Mouse (Mus musculus): ENCODE results near the gene Mdga1. TPM values are rescaled to one million over a fixed set of nuclear protein-coding genes. Genes with fewer than 3 reads are reported as not detected.
A peak's percentile ranks its signal among the peaks of the same experiment; 100 is the strongest.

Mdga1 gene
- polyA plus RNA-seq, 1 experiment from 2014 or later = 1.6 TPM

DNA sequence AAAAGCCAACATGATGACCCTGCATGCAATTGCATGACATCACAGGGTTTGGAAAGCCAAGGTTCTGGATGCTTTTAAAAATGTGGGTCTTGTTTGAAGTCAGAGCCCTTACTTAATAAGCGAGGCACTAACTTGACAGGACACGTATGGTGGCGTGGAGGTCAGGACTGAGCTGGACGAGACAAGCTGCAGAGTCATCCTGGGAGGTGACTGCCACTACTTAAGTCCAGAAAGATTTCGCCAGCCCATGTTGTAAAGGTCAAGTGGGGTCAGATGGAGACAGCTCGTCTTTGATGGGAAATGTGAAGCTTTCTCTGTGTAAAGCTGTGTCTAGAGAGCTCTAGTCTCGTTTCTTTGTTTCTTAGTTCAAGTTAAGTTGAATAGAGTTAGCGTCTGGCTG is 122.6 kb downstream of the Mdga1 start:
- no peak overlapping the region for H3K4me3 ChIP-seq (ENCODE audit: low read length)
- H3K27ac ChIP-seq (ENCODE audit: low read length) = no peak overlapping the region
- no peak overlapping the region for H3K4me2 ChIP-seq (ENCODE audit: low read depth, low read length)
- no peaks in the 10 kb centered on the region for H3K4me1 ChIP-seq (ENCODE audit: control insufficient read depth, insufficient read depth, low read length)
- WGBS = 57% methylated on average over 8 of the region's 8 CpGs
- H3K36me3 ChIP-seq (ENCODE audit: control insufficient read depth, insufficient read depth, low read length) = no peaks in the 10 kb centered on the region
- no peak for ATAC-seq
- no peak overlapping the region for H3K9ac ChIP-seq (ENCODE audit: low read depth, low read length)
- peaks cover 2% of the 10 kb centered on the region; the same call in 1 of the 2 replicates for H3K27me3 ChIP-seq (replicated peaks; ENCODE audit: control insufficient read depth, insufficient read depth, low read length)
- H3K9me3 ChIP-seq (ENCODE audit: control insufficient read depth, low read length) = no peaks in the 10 kb centered on the region

DNA sequence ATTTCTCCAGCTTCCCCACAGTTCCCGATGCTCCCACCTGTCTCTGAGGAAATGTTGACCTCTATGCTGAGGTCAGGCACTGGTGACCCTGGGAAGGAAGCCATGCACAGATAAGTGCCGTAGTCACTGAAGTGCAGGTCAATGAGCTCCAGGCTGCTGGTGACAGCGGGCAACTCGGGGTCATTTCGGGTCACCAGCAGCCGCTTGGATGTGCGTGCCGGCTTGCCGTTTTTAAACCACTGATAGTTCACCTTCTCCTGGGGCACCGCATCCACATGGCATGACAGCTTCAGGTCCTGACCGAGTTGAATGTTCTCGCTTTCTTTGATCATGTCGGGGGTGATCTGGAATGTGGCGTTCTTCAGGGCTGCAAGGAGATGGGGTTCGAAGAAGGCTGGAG is 123.6 kb downstream of the Mdga1 start:
- ATAC-seq = no peak

DNA sequence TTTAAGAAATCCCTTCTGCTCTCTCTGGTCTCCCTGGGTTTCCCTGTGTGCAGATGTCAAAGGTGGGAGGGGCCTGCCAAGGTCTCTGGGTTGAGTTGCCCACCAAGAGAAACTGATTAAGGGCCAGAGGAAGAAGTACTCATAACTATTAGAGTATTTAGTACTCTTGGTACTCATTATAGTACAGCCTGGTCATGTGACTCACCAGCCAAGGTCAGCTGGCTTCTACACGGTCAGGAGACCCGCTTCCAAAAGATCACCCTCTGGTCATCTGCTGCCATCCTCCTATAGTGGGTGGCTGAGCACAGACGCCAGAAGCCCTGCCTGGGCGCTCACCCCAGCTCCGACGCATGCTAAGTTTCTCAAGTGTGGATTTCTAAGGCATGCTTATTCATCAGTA is 124.9 kb downstream of the Mdga1 start:
- 86% methylated on average over 6 of the region's 6 CpGs for WGBS
- ATAC-seq = no peak
- no peak overlapping the region for H3K9ac ChIP-seq (ENCODE audit: low read depth, low read length)
- H3K9me3 ChIP-seq (ENCODE audit: control insufficient read depth, low read length) = no peaks in the 10 kb centered on the region
- no peak overlapping the region for H3K4me3 ChIP-seq (ENCODE audit: low read length)
- H3K36me3 ChIP-seq (ENCODE audit: control insufficient read depth, insufficient read depth, low read length) = no peaks in the 10 kb centered on the region
- H3K4me2 ChIP-seq (ENCODE audit: low read depth, low read length) = no peak overlapping the region
- H3K27me3 ChIP-seq (replicated peaks; ENCODE audit: control insufficient read depth, insufficient read depth, low read length) = no peaks in the 10 kb centered on the region; the same call in 1 of the 2 replicates
- H3K27ac ChIP-seq (ENCODE audit: low read length) = no peak overlapping the region
- no peaks in the 10 kb centered on the region for H3K4me1 ChIP-seq (ENCODE audit: control insufficient read depth, insufficient read depth, low read length)

More for the DNA sequence above, 123.6 kb downstream of the Mdga1 start:
- 65% methylated on average over 15 of the region's 15 CpGs for WGBS
- H3K27me3 ChIP-seq (replicated peaks; ENCODE audit: control insufficient read depth, insufficient read depth, low read length) = no peaks in the 10 kb centered on the region; the same call in 1 of the 2 replicates
- H3K27ac ChIP-seq (ENCODE audit: low read length) = no peak overlapping the region
- no peak overlapping the region for H3K4me3 ChIP-seq (ENCODE audit: low read length)
- H3K9ac ChIP-seq (ENCODE audit: low read depth, low read length) = no peak overlapping the region
- H3K4me1 ChIP-seq (ENCODE audit: control insufficient read depth, insufficient read depth, low read length) = no peaks in the 10 kb centered on the region
- H3K4me2 ChIP-seq (ENCODE audit: low read depth, low read length) = no peak overlapping the region
- no peaks in the 10 kb centered on the region for H3K36me3 ChIP-seq (ENCODE audit: control insufficient read depth, insufficient read depth, low read length)
- H3K9me3 ChIP-seq (ENCODE audit: control insufficient read depth, low read length) = no peaks in the 10 kb centered on the region

DNA sequence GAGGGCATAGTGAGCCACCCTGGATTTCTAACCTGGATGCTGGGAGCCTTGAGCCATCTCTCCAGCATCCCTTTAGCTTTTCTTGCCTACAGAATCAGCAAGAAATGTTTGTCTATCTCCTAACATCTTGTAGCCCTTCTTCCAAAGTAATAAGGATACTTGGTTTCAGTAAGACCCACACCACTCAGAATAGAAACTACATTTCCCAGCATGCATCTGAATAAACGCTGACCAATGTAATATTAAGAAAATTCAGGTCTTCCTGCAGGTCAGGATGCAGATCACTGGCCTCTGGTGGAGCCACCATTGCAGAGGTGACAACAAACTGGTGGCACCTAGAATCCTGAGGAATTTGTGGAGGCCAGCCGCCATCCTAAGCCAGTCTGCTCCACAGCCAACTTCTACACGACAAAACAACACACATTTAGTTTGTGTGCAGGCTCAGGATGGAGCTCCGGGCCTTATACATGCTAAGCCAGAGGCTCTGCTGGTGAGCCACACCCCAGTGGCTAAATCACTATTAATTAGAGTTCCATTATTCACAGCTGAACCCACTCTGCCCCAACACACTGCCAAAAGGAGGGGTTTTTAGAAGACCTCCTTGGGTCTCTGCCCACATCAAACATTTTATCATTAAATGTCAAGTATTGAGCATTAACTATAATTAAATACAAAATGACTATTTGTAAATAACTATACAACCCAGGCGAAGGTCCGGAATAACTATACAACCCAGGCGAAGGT is 126.3 kb downstream of the Mdga1 start:
- Histone ChIP-seq H3K4me3 (ENCODE audit: low read length) (no peak overlapping the region), H3K9ac (ENCODE audit: low read depth, low read length) (no peak overlapping the region), H3K27ac (ENCODE audit: low read length) (no peak overlapping the region), H3K27me3 (replicated peaks; ENCODE audit: control insufficient read depth, insufficient read depth, low read length) (no peaks in the 10 kb centered on the region; the same call in 1 of the 2 replicates), H3K4me1 (ENCODE audit: control insufficient read depth, insufficient read depth, low read length) (no peaks in the 10 kb centered on the region), H3K4me2 (ENCODE audit: low read depth, low read length) (no peak overlapping the region), H3K36me3 (ENCODE audit: control insufficient read depth, insufficient read depth, low read length) (no peaks in the 10 kb centered on the region), H3K9me3 (ENCODE audit: control insufficient read depth, low read length) (no peaks in the 10 kb centered on the region)
- ATAC-seq = no peak
- 86% methylated on average over 7 of the region's 7 CpGs for WGBS

DNA sequence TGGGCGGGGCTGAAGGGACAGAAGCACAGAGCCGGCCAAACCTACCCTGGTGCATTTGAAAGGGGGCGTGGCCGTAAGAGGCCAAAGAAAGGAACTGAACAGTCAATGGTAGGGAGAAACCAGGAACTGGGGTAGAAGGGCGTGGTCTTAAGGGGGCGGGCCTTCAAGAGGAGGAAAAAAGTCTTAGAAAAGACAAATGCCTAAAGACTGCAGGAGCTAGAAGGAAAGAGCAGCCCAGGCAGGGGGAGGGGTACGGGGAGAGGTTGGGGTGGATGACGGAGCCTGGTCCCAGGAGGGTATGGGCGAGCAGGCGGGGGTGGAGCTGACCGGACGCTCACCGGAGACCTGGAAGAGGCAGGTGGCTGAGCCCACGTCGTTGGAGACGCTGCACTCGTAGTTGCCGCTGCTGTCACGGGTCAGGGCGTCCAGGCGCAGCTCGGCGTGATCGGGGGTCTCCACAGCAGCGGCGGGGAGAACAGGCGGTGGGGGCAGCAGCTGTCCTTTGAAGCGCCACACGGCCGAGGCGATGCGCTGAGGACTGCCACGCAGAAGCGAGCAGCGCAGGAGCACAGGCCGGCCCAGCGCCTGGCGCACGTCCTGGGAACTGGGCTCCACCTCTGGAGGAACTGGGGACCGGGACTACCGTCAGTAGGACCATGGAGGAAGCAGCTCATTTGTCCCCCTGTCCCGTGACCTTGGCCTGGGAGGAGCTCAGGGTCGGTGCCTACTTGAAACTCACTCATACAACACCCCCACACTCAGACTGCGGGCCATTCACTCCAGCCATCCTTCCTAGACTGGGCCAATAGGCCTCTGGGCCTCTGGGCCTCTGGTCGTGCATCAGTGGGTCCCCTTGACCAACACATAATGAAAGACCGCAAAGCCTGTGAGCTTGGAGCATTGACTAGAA is 127.9 kb downstream of the Mdga1 start:
- H3K9ac ChIP-seq (ENCODE audit: low read depth, low read length) = peak overlapping the region; percentile 66
- H3K36me3 ChIP-seq (ENCODE audit: control insufficient read depth, insufficient read depth, low read length) = no peaks in the 10 kb centered on the region
- peak overlapping the region; percentile 58 for H3K4me3 ChIP-seq (ENCODE audit: low read length)
- H3K4me1 ChIP-seq (ENCODE audit: control insufficient read depth, insufficient read depth, low read length) = 0 out of 2 replicates have a peak, but pooled peaks cover 2% of the 10 kb centered on the region
- H3K9me3 ChIP-seq (ENCODE audit: control insufficient read depth, low read length) = no peaks in the 10 kb centered on the region
- no peaks in the 10 kb centered on the region; the same call in 1 of the 2 replicates for H3K27me3 ChIP-seq (replicated peaks; ENCODE audit: control insufficient read depth, insufficient read depth, low read length)
- H3K4me2 ChIP-seq (ENCODE audit: low read depth, low read length) = peak overlapping the region; percentile 82
- peak; percentile 81 for ATAC-seq
- no peak overlapping the region for H3K27ac ChIP-seq (ENCODE audit: low read length)
- 6% methylated on average over 46 of the region's 46 CpGs for WGBS

DNA sequence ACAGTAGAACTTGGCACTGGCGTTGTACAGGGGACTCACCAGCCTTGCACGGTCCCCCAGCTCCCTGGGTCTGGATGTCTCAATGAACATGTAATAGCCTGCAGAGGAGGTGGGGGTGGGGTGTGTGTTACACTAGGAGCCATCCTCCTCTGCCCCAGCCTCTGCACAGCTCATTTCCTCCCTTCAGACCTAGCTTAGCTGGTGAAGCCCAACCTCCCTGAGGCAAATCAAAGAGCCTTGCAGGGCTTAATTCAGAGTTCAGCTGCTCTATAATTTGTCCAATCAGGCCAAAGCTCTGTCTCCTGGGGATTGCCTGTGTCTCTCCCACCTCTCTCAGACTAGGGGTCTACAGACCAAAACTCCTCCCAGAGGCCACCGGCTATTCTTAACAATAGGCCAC is 131.9 kb downstream of the Mdga1 start:
- ATAC-seq = no peak
- H3K4me3 ChIP-seq (ENCODE audit: low read length) = no peak overlapping the region
- 34% methylated on average over 3 of the region's 3 CpGs for WGBS

DNA sequence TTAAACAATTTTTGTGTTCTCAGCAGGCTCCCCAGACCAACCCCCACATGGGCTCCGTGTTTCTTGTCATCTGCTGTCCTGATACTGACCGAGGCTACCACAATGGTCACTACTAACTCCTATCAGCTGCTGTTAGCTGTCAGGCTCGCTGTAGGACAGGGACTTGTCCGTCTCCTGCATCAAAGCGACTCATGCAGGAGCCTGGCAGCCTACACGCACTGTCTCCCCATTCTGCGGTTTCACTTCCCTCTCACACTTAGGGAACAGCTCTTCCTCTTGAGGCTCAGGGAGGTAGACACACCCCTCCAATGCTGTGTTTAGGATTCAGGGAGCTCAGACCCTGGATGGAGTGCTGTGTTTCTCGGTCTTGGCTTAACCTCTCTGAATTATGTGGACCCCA is 132.4 kb downstream of the Mdga1 start:
- Histone ChIP-seq H3K27me3 (replicated peaks; ENCODE audit: control insufficient read depth, insufficient read depth, low read length) (no peaks in the 10 kb centered on the region), H3K9me3 (ENCODE audit: control insufficient read depth, low read length) (no peaks in the 10 kb centered on the region), H3K9ac (ENCODE audit: low read depth, low read length) (no peak overlapping the region), H3K36me3 (ENCODE audit: control insufficient read depth, insufficient read depth, low read length) (no peaks in the 10 kb centered on the region), H3K4me3 (ENCODE audit: low read length) (no peak overlapping the region), H3K4me1 (ENCODE audit: control insufficient read depth, insufficient read depth, low read length) (0 out of 2 replicates have a peak, but pooled peaks cover 2% of the 10 kb centered on the region), H3K4me2 (ENCODE audit: low read depth, low read length) (no peak overlapping the region), H3K27ac (ENCODE audit: low read length) (no peak overlapping the region)
- ATAC-seq = no peak
- 68% methylated on average over 8 of the region's 8 CpGs for WGBS

More for the DNA sequence above, 131.9 kb downstream of the Mdga1 start:
- Histone ChIP-seq H3K27me3 (replicated peaks; ENCODE audit: control insufficient read depth, insufficient read depth, low read length) (no peaks in the 10 kb centered on the region; the same call in 1 of the 2 replicates), H3K36me3 (ENCODE audit: control insufficient read depth, insufficient read depth, low read length) (no peaks in the 10 kb centered on the region), H3K27ac (ENCODE audit: low read length) (no peak overlapping the region), H3K9ac (ENCODE audit: low read depth, low read length) (no peak overlapping the region; the same call in 1 of the 2 replicates), H3K9me3 (ENCODE audit: control insufficient read depth, low read length) (no peaks in the 10 kb centered on the region), H3K4me1 (ENCODE audit: control insufficient read depth, insufficient read depth, low read length) (0 out of 2 replicates have a peak, but pooled peaks cover 2% of the 10 kb centered on the region), H3K4me2 (ENCODE audit: low read depth, low read length) (no peak overlapping the region)

DNA sequence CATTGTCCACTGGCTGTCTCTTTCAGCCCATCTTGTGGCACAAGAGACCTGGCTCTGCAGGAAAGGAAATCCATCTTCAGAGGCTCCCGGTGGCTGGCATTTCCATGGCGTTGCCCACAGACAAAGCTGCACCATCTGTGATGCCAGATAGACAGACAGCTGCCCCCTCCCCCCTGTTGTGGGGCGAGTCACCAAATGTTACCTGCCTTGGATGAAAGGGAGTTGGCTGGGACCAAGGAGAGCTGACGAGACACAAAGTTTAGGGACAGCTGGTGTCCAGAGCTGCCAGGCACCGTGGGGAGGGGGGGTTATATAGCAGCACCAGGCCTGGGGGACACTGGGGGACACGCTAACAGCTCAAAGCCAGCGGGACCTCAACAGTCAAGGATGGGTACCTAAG is 135.1 kb downstream of the Mdga1 start:
- 70% methylated on average over 7 of the region's 7 CpGs for WGBS
- Histone ChIP-seq H3K9ac (ENCODE audit: low read depth, low read length) (no peak overlapping the region), H3K27me3 (replicated peaks; ENCODE audit: control insufficient read depth, insufficient read depth, low read length) (no peaks in the 10 kb centered on the region; the same call in 1 of the 2 replicates), H3K4me3 (ENCODE audit: low read length) (no peak overlapping the region), H3K4me2 (ENCODE audit: low read depth, low read length) (no peak overlapping the region), H3K4me1 (ENCODE audit: control insufficient read depth, insufficient read depth, low read length) (0 out of 2 replicates have a peak, but pooled peaks cover 2% of the 10 kb centered on the region), H3K27ac (ENCODE audit: low read length) (no peak overlapping the region), H3K36me3 (ENCODE audit: control insufficient read depth, insufficient read depth, low read length) (no peaks in the 10 kb centered on the region), H3K9me3 (ENCODE audit: control insufficient read depth, low read length) (no peaks in the 10 kb centered on the region)
- no peak for ATAC-seq

DNA sequence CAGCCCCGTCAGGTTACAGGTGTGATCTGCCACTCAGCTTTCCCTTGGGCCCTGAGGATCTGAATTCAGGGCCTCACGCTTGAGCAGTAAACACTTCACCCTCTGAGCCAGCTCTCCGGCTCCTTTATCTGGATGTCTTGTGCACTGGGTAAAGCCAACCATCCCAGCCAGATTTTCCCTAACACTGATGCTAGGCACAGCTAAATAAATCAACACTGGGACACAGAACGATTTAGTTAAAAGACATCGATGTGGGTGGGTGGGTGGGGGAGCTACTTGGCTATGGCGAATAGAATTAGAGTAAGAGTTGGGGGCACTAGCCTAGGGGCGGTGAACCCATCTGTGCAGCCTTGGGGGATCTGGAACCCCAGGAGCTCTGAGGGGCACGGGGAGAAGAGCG is 135.6 kb downstream of the Mdga1 start:
- Histone ChIP-seq H3K4me2 (ENCODE audit: low read depth, low read length) (no peak overlapping the region), H3K4me1 (ENCODE audit: control insufficient read depth, insufficient read depth, low read length) (0 out of 2 replicates have a peak, but pooled peaks cover 2% of the 10 kb centered on the region), H3K27me3 (replicated peaks; ENCODE audit: control insufficient read depth, insufficient read depth, low read length) (no peaks in the 10 kb centered on the region; the same call in 1 of the 2 replicates), H3K4me3 (ENCODE audit: low read length) (no peak overlapping the region), H3K27ac (ENCODE audit: low read length) (no peak overlapping the region), H3K9me3 (ENCODE audit: control insufficient read depth, low read length) (no peaks in the 10 kb centered on the region), H3K9ac (ENCODE audit: low read depth, low read length) (no peak overlapping the region), H3K36me3 (ENCODE audit: control insufficient read depth, insufficient read depth, low read length) (no peaks in the 10 kb centered on the region)
- no peak for ATAC-seq
- 78% methylated on average over 9 of the region's 9 CpGs for WGBS
